In genomic region chr7:33982281-33982680, GRCm38 (mm10) we compare ENCODE assay signal across 14 mouse cellular contexts. TPM values are rescaled to one million over a fixed set of nuclear protein-coding genes. Genes with fewer than 3 reads are reported as not detected.
A peak's percentile ranks its signal among the peaks of the same experiment; 100 is the strongest.
DNase-seq lines count a peak whose midpoint lies in the region; ATAC-seq and TF ChIP-seq lines count a peak whose summit lies in the region.
"Not testable (repeated sequence)": the region's sequence is repeated elsewhere in the genome, so short reads cannot be mapped to it uniquely, and the experiment has no call there.
"Had no signal": no experiment of that assay in that cellular context is flagged by ENCODE, and none has a peak within 500 bp of the region (broad histone marks: within the 10 kb centered on the region; RNA-seq: fewer than 3 reads in every experiment).

No protein-coding gene starts in this region.

- H3K4me2 ChIP-seq in intestine, postnatal 0 days (replicated peaks; ENCODE audit: low read depth); lung, embryonic 14.5 days: not testable (repeated sequence)

- WGBS in intestine, postnatal 0 days = 26% methylated on average over 8 of the region's 9 CpGs
- WGBS in lung, embryonic 14.5 days = 25% methylated on average over 8 of the region's 9 CpGs

- DNase-seq in 3T3-L1 (ENCODE audit: low read depth, low spot score) = peak; percentile 40
- DNase-seq in adrenal gland, adult (ENCODE audit: inconsistent age in 2 of 2, low spot score in 1 of 2) = peak; percentile 35 to 69
- DNase-seq in cerebellum, postnatal 14 days = peak; percentile 24 to 45
- DNase-seq in heart, adult 18-20 months = peak; percentile 3 to 52
- peak; percentile 2 for DNase-seq in layer of hippocampus, adult 9-11 months
- DNase-seq in lung, embryonic 14.5 days = peak; percentile 62
- DNase-seq in right cerebral cortex, adult 2 months (ENCODE audit: low spot score in 2 of 2) = peak; percentile 4 to 5

- H3K27ac ChIP-seq in intestine, postnatal 0 days (ENCODE audit: low read depth, low read length); lung, embryonic 14.5 days (ENCODE audit: low read depth): not testable (repeated sequence)

- H3K4me1 ChIP-seq in intestine, postnatal 0 days (replicated peaks; ENCODE audit: control insufficient read depth, insufficient read depth, low read length); lung, embryonic 14.5 days (ENCODE audit: insufficient read depth): not testable (repeated sequence)

- not testable (repeated sequence) for H3K36me3 ChIP-seq in intestine, postnatal 0 days (ENCODE audit: control insufficient read depth, insufficient read depth); lung, embryonic 14.5 days (ENCODE audit: insufficient read depth)

- not testable (repeated sequence) for H3K27me3 ChIP-seq in intestine, postnatal 0 days (replicated peaks; ENCODE audit: control insufficient read depth, insufficient read depth, low read length); lung, embryonic 14.5 days (ENCODE audit: insufficient read depth, low read length)

- peak; percentile 62 for TF ChIP-seq CTCF in intestine, postnatal 0 days (IDR thresholded peaks at IDR 0.05; ENCODE audit: low read depth)
- peak; percentile 58 for TF ChIP-seq CTCF in lung, embryonic 14.5 days (IDR thresholded peaks at IDR 0.05; ENCODE audit: low read depth)

- H3K4me3 ChIP-seq in intestine, postnatal 0 days (ENCODE audit: low read depth, low read length); lung, embryonic 14.5 days (ENCODE audit: low read depth, low read length): not testable (repeated sequence)

- ATAC-seq in intestine, postnatal 0 days; lung, embryonic 14.5 days (ENCODE audit: insufficient read depth): not testable (repeated sequence)

- H3K9me3 ChIP-seq in intestine, postnatal 0 days (ENCODE audit: control insufficient read depth); lung, embryonic 14.5 days (ENCODE audit: low read depth, low read length): not testable (repeated sequence)

- H3K9ac ChIP-seq in intestine, postnatal 0 days (ENCODE audit: low read depth, low read length); lung, embryonic 14.5 days: not testable (repeated sequence)

RNA-seq across cellular contexts. Expression of gene Scgb2b27, which starts 31.5 kb away (rescaled TPM):
- not detected for total RNA-seq in heart, adult 18-20 months (2021)
- not detected in 2 replicates for polyA plus RNA-seq in intestine, postnatal 0 days (2015; fragmentation: Nextera tagmentation; extraction: Ambion mirVana)
- polyA plus RNA-seq in lung, embryonic 14.5 days (2014; fragmentation: Nextera tagmentation; extraction: Ambion mirVana) = not detected in 2 replicates
- total RNA-seq: left cerebral cortex, adult 8-10 months; neutrophil, adult 5-6 weeks had no signal
- polyA plus RNA-seq: embryonic facial prominence, embryonic 15.5 days; heart, embryonic 10.5 days; lung, embryonic 15.5 days; midbrain, embryonic 15.5 days had no signal

RNA-seq across cellular contexts. Expression of gene Scgb2b26, which starts 37.4 kb away (rescaled TPM):
- total RNA-seq in heart, adult 18-20 months (2021) = not detected
- polyA plus RNA-seq in intestine, postnatal 0 days (2015; fragmentation: Nextera tagmentation; extraction: Ambion mirVana) = not detected in 2 replicates
- not detected in 2 replicates for polyA plus RNA-seq in lung, embryonic 14.5 days (2014; fragmentation: Nextera tagmentation; extraction: Ambion mirVana)
- total RNA-seq: left cerebral cortex, adult 8-10 months; neutrophil, adult 5-6 weeks had no signal
- polyA plus RNA-seq: embryonic facial prominence, embryonic 15.5 days; heart, embryonic 10.5 days; lung, embryonic 15.5 days; midbrain, embryonic 15.5 days had no signal

RNA-seq across cellular contexts. Expression of gene Scgb1b27, which starts 39.0 kb away (rescaled TPM):
- not detected for total RNA-seq in heart, adult 18-20 months (2021)
- not detected in 2 replicates for polyA plus RNA-seq in intestine, postnatal 0 days (2015; fragmentation: Nextera tagmentation; extraction: Ambion mirVana)
- not detected in 2 replicates for polyA plus RNA-seq in lung, embryonic 14.5 days (2014; fragmentation: Nextera tagmentation; extraction: Ambion mirVana)
- total RNA-seq: left cerebral cortex, adult 8-10 months; neutrophil, adult 5-6 weeks had no signal
- polyA plus RNA-seq: embryonic facial prominence, embryonic 15.5 days; heart, embryonic 10.5 days; lung, embryonic 15.5 days; midbrain, embryonic 15.5 days had no signal

Comparison
In these comparisons a context has a peak if more than half of its experiments do, and no peak if none do; other contexts are left out.
1. DNase-seq: peak in every context shown above with its lines; median percentile 62 in lung, embryonic 14.5 days; 52 in adrenal gland, adult; 40 in 3T3-L1; 34 in cerebellum, postnatal 14 days; 28 in heart, adult 18-20 months; 4 in right cerebral cortex, adult 2 months; 2 in layer of hippocampus, adult 9-11 months.